Mouse (Mus musculus): ENCODE data around the gene A3galt2.
A peak's percentile ranks its signal among the peaks of the same experiment; 100 is the strongest.

The A3galt2 gene

DNA sequence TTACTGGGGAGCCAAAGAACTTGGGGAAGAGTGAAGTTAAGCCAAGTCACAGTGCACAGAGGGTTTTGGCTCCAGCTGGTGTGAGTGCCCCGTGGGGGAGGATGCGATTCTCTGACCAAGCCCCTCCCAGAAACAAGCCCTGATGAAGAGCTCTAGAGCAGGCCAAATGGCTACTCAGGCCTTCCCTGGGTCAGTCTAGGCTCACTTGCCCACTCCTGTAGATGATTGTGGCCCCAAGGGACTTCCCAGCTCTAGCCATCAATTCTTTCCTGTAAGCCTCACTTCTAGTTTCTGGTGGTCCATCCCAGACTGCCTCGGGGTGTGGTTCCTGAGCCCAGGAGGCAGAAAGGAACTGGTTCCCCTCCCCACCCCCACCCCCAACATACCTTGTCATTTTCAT lies at the start of gene A3galt2:
Gene A3galt2, plus strand, starts transcription at position 301 of the 400 bp plus-strand sequence.
- DNase-seq: no peak

DNA sequence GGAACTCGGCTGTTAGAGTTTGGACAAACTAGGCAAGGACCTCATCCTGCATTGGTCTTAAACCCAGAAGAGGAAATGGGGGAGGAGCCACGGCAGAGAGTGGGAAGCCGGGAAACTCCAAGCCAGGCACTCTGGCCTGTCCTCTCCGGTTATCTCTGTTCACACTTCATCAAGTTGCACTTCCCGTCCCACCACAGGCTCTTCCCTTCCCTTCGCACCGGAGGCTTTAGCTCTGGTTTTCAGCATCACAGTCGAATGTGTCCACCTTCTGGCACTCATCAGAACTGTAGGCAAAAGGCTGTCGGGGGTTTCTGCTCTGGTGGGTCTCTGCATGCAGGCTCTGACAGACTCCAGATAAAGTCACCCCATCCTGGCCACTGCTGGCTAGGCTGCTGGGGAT lies 48.5 kb upstream of the A3galt2 start:
- no peak for DNase-seq

- no peak for DNase-seq
Measured at GRCm38 (mm10) chr4:128707384-128707783, 47.8 kb upstream of the A3galt2 start.

DNA sequence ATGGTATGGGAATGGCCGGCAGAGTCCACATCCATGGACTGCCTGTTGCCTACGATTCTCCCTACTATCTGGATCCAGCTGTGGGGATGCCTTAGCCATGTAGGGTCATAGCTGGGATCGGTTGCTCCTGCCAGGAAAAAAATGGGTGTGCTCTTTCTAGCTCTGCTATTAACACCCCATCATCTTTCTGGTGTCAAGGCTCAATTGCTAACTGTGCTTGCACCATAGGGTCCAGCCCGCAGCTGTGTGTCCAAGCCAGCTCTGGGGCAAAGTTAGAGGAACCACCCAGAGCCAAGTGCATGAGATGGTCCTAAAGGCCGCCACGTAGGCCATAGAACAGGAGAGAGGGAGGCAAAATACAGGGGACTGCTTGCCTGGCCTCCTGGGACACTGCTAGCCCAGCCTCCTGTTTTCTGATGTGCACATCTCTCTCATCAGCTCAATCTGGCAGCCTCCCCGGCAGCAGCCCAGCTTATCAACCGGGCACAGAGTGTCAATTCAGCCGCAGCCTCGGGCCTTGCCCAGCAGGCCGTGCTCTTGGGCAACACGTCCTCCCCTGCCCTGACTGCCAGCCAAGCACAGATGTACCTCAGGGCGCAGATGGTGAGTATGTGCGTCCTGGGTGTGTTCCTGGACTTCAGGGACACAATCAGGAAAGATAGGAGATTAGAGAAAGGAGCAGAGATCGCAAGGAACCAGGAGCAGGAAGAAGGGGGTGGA lies 45.9 kb upstream of the A3galt2 start:
- no peak for DNase-seq

DNA sequence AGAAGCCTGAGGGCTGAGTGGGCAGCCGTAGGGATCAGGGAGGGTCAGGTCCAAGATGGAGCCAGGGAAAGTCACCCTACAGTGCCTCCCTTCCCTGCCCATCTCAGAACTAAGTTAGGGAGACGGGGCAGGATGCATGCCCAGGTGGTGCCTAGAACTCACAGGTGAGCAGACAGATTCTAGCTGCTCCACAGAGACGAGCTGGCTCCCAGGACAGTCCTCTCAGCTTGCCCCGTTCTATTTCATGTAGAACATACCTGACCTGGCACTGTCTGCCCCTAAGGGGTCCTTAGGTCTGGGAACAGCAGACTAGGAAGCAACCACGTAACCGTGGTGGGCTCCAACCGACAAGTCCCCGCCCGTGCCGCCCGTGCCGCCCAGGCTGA lies 45.4 kb upstream of the A3galt2 start:
- DNase-seq: no peak

DNA sequence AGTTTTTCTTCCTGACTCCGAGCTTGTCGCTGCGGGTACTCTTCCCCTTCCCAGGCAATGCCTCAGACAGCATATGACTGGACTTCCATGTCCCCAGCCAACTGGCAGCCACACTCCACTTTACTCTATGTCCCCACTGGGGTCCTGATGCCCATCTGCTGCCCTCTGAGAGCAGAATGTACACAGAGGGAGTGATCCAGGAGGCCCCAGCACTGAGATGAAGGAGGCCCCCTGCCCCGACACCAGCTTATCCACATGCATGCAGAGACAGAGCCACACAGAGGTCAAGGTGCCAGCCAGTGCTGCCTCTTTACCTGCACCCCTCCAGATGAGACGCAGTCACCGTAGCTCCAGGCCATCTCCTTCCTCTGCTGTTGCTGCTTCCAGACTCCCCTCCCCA lies 44.9 kb upstream of the A3galt2 start:
- DNase-seq: no peak

GRCm38 (mm10) chr4:128710800-128711199 lies 44.4 kb upstream of the A3galt2 start:
- DNase-seq: no peak

DNA sequence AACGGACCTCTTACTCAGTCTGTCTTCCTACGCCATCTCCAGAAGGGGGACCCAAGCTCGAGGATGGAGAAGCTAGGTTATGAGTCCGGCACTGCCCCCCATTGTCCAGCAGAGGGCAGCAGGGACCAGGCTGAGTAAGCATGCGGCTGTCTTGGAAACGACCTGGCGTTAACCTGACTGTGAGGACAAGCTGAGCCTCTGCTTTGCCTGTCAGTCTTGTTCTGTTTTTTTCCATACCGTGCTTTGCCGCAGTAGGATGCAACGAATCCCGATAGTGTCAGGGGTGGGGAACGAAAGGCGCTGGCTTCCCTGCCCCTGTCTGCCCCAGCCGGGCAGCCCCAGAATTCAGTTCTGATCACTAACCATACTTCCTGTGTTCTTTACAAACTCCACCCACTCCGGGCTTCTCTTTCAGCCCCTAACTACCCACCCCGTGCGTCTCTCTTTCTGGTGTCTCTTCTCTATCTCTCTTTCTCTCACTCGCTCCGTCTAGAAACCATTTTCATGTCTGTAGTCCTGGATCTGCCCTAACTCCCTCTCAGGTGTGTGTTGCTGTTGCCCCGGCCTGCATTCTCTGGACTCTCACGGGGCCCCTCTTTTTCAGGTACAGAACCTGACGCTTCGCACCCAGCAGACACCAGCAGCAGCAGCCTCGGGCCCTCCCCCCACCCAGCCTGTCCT lies 43.6 kb upstream of the A3galt2 start:
- peak; percentile 88 for DNase-seq

DNA sequence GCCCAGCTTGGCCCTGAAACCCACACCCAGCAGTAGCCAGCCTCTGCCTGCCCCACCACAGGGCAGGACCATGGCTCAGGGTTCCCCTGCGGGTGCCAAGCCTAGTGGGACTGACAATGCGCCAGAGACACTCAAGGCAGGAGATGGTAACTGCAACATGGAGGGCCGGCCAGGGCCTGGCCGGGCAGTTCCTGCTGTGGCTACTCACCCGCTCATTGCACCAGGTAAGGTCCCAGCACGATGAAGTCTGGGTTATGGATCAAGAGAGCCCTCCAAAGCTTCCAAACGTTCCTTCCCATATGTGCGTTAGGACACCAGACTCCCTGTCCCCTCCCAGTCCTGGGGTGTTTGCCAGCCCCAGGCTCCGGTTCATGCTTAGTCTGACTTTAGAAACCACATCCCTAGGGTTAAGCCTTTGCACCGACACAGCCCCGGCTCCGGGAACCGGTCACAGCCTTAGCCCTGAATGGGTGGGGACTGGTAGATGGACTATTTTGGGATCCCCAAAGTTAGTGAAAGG lies 43.0 kb upstream of the A3galt2 start:
- no peak for DNase-seq

DNA sequence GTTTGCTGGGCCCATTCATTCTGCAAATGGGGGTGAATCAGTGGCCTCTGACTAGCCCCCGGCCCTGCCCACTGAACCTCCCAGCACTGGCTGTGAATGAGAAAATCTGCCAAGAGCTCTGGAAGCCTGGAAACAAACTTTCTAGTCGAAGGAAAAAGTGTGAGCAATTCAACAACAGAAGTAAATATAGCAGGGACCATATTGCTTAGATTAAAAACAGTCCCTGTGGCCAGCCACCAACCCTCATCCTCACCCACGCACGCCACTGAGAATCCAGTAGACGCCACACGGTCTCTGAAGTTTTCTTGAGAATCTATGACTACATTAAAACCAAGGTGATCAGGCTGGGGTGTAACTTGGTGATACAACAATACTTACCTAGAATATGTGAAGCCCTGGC lies 42.2 kb upstream of the A3galt2 start:
- DNase-seq: no peak

GRCm38 (mm10) chr4:128715241-128716204 lies 39.6 kb upstream of the A3galt2 start:
- DNase-seq: no peak

- no peak for DNase-seq
Measured at GRCm38 (mm10) chr4:128716279-128716678, 38.9 kb upstream of the A3galt2 start.

DNA sequence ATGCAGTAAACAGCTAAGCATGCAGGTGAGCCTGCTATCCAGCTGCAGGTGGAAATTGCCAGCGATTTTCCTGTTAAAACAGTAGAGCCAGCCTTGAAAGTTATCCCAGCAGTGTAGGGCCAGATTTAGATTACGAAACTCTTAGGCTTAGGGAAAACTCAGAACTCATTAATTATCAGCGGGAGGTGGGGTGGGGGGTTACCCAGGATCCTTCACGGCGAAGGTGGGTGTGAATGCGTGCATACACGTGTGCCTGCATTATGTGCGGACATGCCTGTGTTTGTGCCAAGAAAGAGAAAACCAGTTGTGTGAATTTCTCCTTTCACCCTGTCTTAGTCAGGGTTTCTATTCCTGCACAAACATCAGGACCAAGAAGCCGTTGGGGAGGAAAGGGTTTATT lies 38.4 kb upstream of the A3galt2 start:
- no peak for DNase-seq

GRCm38 (mm10) chr4:128720110-128720509 lies 35.1 kb upstream of the A3galt2 start:
- DNase-seq: peak; percentile 65

- DNase-seq: no peak
Measured at GRCm38 (mm10) chr4:128721061-128721648, 34.0 kb upstream of the A3galt2 start.

DNA sequence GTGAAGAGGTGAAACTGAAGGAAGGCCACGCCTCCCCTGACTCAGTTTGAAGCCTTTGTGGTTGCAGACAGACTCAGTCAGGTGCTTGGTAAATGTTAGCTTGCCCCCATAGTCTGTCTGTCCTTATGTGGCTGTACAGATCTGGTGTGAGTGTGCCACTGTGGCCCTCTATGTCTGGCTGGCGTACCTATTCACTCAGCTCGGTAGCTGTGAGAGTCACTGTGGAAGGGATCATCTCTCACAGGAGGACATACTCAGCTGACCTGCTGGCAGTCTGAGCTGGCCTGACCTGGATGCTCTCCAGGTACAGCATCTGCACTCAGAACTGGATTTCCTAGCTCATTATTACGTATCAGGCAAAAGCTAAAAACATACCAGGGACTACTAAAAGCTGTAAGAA lies 33.4 kb upstream of the A3galt2 start:
- DNase-seq: no peak

DNA sequence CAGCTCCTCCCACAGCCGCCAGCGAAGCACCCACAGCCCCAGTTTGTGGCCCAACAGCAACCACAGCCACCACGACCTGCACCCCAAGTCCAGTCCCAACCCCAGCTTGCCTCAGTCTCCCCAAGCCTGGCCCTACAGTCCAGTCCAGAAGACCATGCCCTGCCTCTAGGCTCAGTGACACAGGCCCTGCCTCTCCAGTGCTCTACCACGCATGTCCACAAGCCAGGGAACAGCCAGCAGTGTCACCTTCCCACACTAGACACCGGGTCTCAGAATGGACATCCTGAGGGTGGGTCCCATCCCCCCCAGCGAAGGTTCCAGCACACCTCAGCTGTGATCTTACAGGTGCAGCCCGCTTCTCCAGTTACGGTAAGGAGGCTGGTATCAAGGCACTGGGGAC lies 32.2 kb upstream of the A3galt2 start:
- no peak for DNase-seq

- no peak for DNase-seq
Measured at GRCm38 (mm10) chr4:128723431-128723830, 31.7 kb upstream of the A3galt2 start.

GRCm38 (mm10) chr4:128724059-128724458 lies 31.1 kb upstream of the A3galt2 start:
- DNase-seq: no peak

DNA sequence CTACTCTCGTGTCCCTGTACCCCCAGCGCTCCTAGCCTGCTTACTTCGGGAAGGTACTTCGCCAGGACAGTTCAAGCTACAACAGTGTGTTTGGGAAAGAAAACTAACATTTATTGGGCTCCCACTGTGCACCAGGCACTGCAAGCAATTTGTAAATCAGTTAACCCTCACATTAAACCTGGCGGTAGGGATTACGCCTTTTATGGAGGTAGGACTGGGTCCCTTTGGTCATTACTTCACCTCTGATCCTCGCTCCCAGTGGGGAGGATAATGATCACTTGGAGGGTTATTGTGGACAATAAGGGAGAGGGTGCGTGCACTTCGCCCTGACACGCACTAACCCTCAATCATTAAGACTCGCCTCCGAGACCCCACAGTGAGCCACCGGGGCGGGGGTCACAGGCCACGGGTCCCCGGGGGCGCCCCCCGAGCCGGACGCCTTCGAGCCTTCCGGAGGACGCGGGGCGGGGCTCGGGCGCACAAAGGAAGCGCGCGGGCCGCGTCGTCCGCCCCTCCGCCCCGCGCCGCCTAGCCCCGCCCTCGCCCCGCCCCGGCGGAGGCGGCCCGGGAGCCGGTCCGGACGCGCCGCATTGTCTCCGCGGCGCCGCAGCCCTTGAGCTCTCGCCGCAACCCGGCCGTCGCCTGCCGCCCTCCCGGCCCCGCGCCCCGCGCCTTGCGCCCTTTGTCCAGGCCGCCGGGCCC lies 28.0 kb upstream of the A3galt2 start:
- DNase-seq: peak; percentile 89

GRCm38 (mm10) chr4:128727721-128728430 lies 27.3 kb upstream of the A3galt2 start:
- no peak for DNase-seq
